Mouse (Mus musculus) hindlimb bud, embryonic 11.5 days (tissue): ENCODE measurements around the gene Krt87.

Experiments
- DNase-seq: peaks from one replicate; pipeline ENCODE4 v3.0.0-alpha.2; 2012; ENCODE audit warnings: low read depth, low spot score; ENCODE audit errors: extremely low spot score

The Krt87 gene

DNA sequence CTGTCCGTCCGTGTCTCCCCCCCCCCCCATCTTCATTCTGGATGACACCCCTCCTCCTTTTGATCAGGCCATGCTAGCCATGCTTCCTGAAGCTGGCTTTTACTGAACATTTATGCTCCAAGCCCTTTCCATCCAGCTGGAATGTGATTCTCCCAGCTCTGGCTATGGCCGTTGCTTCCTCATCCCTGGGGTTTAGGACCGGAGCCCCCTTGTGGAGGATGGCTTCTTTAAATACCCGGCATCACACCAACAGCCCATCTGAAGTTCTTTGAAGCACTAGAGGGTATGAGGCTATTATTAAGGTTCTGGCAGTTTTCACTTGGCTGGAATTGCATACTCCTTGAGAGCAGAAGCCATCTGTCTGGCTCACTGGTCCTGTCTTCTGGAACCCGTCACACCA, 17.7 kb downstream of the Krt87 start:
- DNase-seq = no peak

- DNase-seq = no peak
These were observed 19.7 kb downstream of the Krt87 start for GRCm38 (mm10) chr15:101418950-101419349.

DNA sequence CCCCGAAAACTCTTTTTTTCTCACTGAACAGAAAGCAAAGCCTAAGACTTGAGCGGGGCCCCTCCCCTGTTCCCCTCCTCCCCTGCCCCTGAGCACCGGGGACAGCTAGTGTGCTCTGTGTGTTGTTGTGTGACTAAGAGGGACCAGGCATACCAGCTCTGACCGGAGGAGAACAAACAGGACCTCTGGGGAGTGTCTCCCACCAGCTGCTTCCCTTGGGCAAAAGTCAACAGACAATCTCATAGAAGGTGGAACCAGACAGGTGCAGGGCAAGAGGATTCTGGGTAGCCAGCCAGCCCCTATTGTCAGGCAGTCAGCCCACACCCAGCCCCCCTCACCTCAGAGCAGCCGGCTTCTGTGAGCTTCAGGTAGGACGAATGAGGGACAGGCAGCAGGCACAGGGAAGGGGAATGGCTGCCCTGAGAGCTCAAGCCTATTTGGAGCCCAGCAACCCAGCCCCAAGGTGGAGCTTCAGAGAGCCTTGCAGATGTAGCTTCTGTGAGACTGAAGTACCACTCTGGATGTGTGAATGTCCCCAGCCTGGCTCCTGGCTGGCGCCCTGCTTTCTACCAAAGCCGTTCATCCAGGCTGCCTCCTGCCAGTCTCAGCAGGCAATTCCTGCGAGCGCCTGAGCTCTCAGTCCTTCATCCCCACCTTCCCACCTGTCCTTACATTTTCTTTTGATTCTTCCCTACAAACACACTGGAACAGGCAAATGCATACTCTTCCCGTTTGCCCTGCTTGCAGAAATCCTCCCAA, 23.6 kb downstream of the Krt87 start:
- DNase-seq = no peak

DNA sequence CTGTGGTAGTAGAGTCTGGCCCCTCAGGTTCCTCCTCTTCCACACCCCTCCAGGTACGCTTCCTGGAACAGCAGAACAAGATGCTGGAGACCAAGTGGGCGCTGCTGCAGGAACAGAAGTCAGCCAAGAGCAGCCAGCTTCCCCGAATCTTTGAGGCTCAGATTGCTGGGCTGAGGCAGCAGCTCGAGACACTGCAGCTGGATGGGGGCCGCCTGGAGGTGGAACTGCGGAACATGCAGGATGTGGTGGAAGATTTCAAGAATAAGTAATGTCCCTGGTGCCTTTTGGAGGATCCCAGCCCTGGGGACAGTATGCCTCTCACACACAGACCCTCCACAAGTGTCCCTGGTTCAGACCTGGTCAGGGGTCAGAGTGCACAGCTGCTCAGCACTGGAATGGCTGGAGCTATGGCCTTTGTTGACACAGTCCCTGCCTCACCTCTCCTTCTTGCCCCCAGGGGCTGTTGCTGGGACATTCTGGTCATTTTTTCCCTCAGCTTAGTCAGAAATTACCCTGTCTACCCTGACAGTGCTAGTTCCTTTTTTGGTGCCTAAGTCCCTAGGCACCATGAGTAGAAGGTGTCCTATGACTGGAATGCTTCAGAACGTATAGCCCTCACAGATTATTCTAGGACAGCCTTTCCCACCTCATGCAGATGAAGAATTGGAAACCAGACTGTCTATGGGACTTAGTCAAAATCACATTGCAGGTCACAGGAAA, 24.5 kb downstream of the Krt87 start:
- DNase-seq = no peak

- DNase-seq = no peak
These were observed 26.4 kb downstream of the Krt87 start for GRCm38 (mm10) chr15:101412188-101412587.

GRCm38 (mm10) chr15:101410775-101411174, 27.8 kb downstream of the Krt87 start, which contains the start of gene Krt7:
TSS of gene Krt7 (plus strand) at chr15:101411043.
- DNase-seq = no peak

DNA sequence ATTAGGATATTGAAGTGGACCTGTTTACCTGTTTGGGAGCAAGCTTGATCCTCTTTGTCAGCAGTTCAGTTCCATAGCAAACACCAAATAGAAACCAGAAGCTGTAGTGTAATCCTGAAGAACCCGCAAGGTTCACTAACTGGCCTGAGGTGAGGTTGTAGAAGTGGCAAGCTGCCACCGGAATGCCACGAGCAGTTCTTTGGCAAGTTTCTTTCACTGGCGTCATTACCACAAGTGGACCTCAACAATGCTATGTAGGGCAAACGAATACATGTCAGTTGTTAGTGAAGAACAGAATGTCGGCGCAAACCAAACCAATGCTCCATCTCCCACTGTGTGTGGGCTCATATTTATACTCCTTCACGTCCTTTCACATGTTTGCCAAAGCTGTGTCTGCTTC, 40.3 kb downstream of the Krt87 start:
- DNase-seq = no peak

- no peak for DNase-seq
These were observed 40.9 kb downstream of the Krt87 start for GRCm38 (mm10) chr15:101397683-101398082.

GRCm38 (mm10) chr15:101396921-101397320, 41.7 kb downstream of the Krt87 start:
- no peak for DNase-seq

DNA sequence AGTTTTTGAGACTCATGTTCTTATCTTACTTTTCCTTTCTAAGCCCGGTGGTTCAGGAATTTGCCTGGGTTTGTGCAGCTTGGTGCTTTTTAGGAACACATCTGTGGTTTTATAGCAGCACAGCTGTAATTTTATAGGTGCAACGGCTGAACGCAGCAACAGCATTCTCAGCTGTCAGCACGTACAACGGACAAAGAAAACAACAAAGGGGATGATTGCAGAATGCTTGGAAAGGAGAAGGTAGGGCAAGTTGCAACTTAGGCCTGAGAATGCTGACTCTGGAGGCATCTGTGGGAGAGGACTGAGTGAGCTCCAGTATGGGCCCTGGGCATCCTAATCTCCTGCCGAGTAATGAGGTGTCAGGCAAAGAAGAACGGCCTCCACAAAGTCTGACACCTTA, 42.1 kb downstream of the Krt87 start:
- peak; percentile 37 for DNase-seq

- no peak for DNase-seq
These were observed 43.7 kb downstream of the Krt87 start for GRCm38 (mm10) chr15:101394908-101395307.

- no peak for DNase-seq
These were observed 46.4 kb downstream of the Krt87 start for GRCm38 (mm10) chr15:101392251-101392650.

GRCm38 (mm10) chr15:101390203-101390602, 48.4 kb downstream of the Krt87 start:
- DNase-seq = no peak

DNA sequence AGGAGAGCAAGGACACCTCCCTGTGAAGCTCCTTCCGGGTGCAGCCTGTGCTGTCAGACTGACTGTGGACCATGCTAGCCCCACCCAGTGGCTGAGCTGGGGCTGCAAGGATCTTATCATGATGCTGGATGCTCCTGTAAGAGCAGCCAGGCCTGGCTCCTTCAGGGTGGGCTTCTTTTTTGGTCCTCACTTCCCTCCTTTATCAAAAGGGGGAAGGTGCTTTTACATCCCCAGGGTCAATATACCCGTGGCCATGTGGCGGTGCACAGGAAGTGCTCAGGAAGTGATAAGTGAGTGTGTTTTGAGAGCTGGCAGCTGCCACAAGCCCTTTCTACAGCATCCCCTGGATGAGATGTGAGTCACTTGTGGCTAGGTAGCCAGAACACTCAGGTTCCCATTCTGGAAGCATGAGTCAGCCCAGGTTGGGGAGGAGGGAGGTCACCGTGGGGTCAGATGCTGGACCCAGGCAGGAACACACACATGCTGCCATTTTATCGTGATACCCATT, 50.5 kb downstream of the Krt87 start:
- no peak for DNase-seq

DNA sequence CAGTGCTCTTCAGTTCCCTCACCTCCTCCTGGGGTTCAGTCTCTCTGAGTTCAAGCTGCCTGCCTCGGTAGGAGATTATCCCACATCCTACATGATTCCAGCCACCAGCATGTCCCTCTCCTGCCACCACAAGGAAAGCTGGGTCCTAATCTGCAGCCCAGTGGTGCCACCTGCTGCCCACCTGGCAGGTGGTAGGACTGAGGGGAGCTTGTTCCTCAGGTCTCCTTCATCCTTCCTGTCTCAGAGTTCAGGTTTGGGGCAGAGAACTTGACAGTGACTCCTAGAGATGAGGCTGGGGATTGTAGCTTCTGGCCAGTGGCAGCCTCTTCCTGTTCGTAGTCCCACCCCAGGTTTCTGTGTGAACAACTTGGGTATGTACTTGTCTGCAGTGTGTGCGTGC, 51.4 kb downstream of the Krt87 start:
- DNase-seq = no peak

DNA sequence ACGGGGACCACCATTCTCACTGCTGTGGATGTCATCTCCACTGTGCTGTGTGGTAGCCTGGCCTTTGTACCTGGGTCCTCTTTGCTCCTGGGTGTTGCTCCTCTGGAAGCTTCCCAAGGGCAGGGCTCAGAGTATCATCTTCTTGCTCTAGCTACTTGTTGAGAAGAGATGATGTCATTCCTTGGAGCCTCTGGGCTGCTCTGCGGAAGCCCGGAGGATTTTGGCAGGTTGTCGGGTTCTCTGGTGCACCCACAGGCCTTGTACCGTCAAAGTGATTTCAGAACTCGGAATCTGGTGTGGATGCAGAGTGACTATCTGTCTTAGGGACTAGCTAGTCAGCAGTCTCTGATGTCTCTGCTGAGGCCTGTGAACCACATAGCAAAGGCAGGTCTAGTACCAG, 53.5 kb downstream of the Krt87 start:
- no peak for DNase-seq

DNA sequence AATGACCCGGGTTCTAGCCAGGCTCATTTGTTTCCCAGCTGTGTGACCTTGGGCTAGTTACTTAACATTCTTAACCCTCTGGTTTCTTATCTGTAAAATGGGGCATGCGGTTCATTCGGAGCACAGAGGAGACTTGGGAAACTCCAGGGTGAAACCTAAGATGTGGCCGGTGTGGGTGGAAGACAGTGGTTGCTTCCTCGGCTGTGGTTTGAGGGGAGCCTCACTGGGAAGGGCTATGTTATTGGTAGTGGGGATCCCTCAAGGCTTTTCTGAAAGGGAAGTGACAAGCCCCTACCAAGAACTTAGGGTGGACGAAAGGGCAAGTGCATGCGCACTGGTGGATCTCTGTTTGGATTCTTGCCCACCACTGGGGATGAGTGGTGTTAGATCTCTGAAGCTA, 54.0 kb downstream of the Krt87 start:
- DNase-seq = no peak

DNA sequence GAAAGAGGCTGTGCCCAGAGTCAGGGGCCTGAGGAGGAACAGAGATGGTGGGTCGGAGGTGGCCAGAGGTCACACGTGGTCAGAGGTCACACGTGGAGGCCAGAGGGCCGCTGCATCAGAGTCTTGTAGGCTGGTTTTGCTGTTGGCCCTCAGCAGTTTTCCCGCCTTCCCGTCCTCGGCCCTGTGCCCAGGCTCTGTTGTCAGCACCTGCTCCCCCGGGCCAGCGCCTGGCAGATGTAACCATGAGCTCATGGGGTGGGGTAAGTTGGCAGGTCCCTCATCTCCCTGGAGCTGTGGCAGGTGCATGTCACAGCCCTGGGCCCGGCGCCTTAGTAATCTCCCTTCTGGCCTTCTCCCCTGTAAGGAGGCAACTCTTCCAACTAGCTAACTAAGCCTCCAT, 55.8 kb downstream of the Krt87 start:
- no peak for DNase-seq

DNA sequence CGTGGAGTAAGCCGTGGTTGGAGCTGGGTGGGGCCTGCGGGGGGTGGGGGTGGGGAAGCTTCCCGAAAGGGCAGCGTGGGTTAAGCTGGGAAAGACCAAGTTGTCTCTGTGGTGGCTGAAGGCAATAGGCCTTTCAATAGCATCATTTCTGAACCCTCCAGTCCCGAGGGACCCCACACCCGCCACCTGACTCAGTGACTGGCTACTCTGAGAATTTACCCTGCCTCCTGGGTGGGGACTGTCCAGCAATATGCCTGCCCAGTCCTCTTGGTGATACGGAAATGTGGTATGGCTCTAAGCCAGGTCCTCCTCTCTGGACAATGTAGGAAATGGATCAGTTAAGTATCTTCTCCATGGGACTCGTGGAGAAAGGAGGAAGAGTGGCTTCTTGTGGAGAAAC, 56.8 kb downstream of the Krt87 start:
- no peak for DNase-seq
